Mouse (Mus musculus): Measurements from ENCODE around the gene Patl1. TPM values are rescaled to one million over a fixed set of nuclear protein-coding genes. Genes with fewer than 3 reads are reported as not detected.
"Not testable (repeated sequence)": the region's sequence is repeated elsewhere in the genome, so short reads cannot be mapped to it uniquely, and the experiment has no call there.

Gene Patl1
- 11.8 and 13.4 TPM in 2 replicates for total RNA-seq (2014; rRNA removed)
- polyA plus RNA-seq (2015; fragmentation: Nextera tagmentation; extraction: Ambion mirVana), result 10.7 and 11.9 TPM in 2 replicates

GRCm38 (mm10) chr19:11912037-11912532 lies at the start of gene Patl1:
Patl1 (plus strand) TSS chr19:11912399.
- H3K4me1 ChIP-seq (ENCODE audit: insufficient read depth, low read length), result no peaks in the 10 kb centered on the region; the same call in 1 of the 2 replicates
- ATAC-seq (ENCODE audit: low FRiP score) (peak; percentile 98), DNase-seq (ENCODE audit: low spot score) (peak; percentile 99)
- TF ChIP-seq CTCF (IDR thresholded peaks at IDR 0.05), result no peak
- H3K36me3 ChIP-seq (ENCODE audit: insufficient read depth, low read length), result no peaks in the 10 kb centered on the region
- under 1% methylated on average over 52 of the region's 53 CpGs for WGBS
- H3K27ac ChIP-seq (ENCODE audit: low read depth, low read length), result peak within 1 kb of the TSS; percentile 90
- peak within 1 kb of the TSS; percentile 80 for H3K4me2 ChIP-seq (ENCODE audit: low read depth, low read length, poor library complexity, severe bottlenecking)
- H3K4me3 ChIP-seq (ENCODE audit: low read depth, low read length), result peak within 1 kb of the TSS; percentile 77
- peak within 1 kb of the TSS; percentile 79 for H3K9ac ChIP-seq (replicated peaks; ENCODE audit: low read length, poor library complexity, severe bottlenecking)
- no peaks in the 10 kb centered on the region for H3K27me3 ChIP-seq (ENCODE audit: insufficient read depth, low read length)
- no peaks in the 10 kb centered on the region for H3K9me3 ChIP-seq (ENCODE audit: low read length)

GRCm38 (mm10) chr19:11867837-11868236 lies 44.4 kb upstream of the Patl1 start:
- ATAC-seq (ENCODE audit: low FRiP score), result no peak
- 81% methylated on average over 2 of the region's 2 CpGs for WGBS
- no peak for TF ChIP-seq CTCF (IDR thresholded peaks at IDR 0.05)

GRCm38 (mm10) chr19:11875006-11875405 lies 37.2 kb upstream of the Patl1 start, which contains the start of gene Olfr1419:
Olfr1419 (minus strand) TSS chr19:11875106.
- Histone ChIP-seq H3K4me2 (ENCODE audit: low read depth, low read length, poor library complexity, severe bottlenecking) (no peak within 1 kb of the TSS), H3K4me3 (ENCODE audit: low read depth, low read length) (no peak within 1 kb of the TSS), H3K27ac (ENCODE audit: low read depth, low read length) (no peak within 1 kb of the TSS), H3K36me3 (ENCODE audit: insufficient read depth, low read length) (no peaks in the 10 kb centered on the region), H3K4me1 (ENCODE audit: insufficient read depth, low read length) (no peaks in the 10 kb centered on the region), H3K27me3 (ENCODE audit: insufficient read depth, low read length) (no peaks in the 10 kb centered on the region), H3K9me3 (ENCODE audit: low read length) (no peaks in the 10 kb centered on the region), H3K9ac (replicated peaks; ENCODE audit: low read length, poor library complexity, severe bottlenecking) (no peak within 1 kb of the TSS)
- no peak for ATAC-seq (ENCODE audit: low FRiP score)
- 29% methylated on average over 1 of the region's 1 CpGs for WGBS
- DNase-seq (ENCODE audit: low spot score), result no peak
- TF ChIP-seq CTCF (IDR thresholded peaks at IDR 0.05), result no peak

More at GRCm38 (mm10) chr19:11867837-11868236, 44.4 kb upstream of the Patl1 start:
- Histone ChIP-seq H3K4me3 (ENCODE audit: low read depth, low read length) (no peak overlapping the region), H3K4me1 (ENCODE audit: insufficient read depth, low read length) (no peaks in the 10 kb centered on the region), H3K27ac (ENCODE audit: low read depth, low read length) (no peak overlapping the region), H3K9ac (replicated peaks; ENCODE audit: low read length, poor library complexity, severe bottlenecking) (no peak overlapping the region), H3K9me3 (ENCODE audit: low read length) (no peaks in the 10 kb centered on the region), H3K27me3 (ENCODE audit: insufficient read depth, low read length) (no peaks in the 10 kb centered on the region), H3K36me3 (ENCODE audit: insufficient read depth, low read length) (no peaks in the 10 kb centered on the region), H3K4me2 (ENCODE audit: low read depth, low read length, poor library complexity, severe bottlenecking) (no peak overlapping the region)
- DNase-seq (ENCODE audit: low spot score), result no peak

- H3K36me3 ChIP-seq (ENCODE audit: insufficient read depth, low read length); H3K4me1 ChIP-seq (ENCODE audit: insufficient read depth, low read length); H3K4me2 ChIP-seq (ENCODE audit: low read depth, low read length, poor library complexity, severe bottlenecking); H3K27ac ChIP-seq (ENCODE audit: low read depth, low read length); DNase-seq (ENCODE audit: low spot score); ATAC-seq (ENCODE audit: low FRiP score); H3K4me3 ChIP-seq (ENCODE audit: low read depth, low read length); H3K9ac ChIP-seq (replicated peaks; ENCODE audit: low read length, poor library complexity, severe bottlenecking); H3K9me3 ChIP-seq (ENCODE audit: low read length); H3K27me3 ChIP-seq (ENCODE audit: insufficient read depth, low read length): not testable (repeated sequence)
- WGBS, result 67% methylated on average over 22 of the region's 22 CpGs
Measured at GRCm38 (mm10) chr19:11878404-11878803, 33.8 kb upstream of the Patl1 start.

GRCm38 (mm10) chr19:11886265-11886664 lies 25.9 kb upstream of the Patl1 start, which contains the start of gene Olfr1420:
Olfr1420 (plus strand) TSS chr19:11886565.
- DNase-seq (ENCODE audit: low spot score), result no peak
- H3K4me3 ChIP-seq (ENCODE audit: low read depth, low read length), result no peak within 1 kb of the TSS
- 33% methylated on average over 1 of the region's 1 CpGs for WGBS
- no peak within 1 kb of the TSS for H3K27ac ChIP-seq (ENCODE audit: low read depth, low read length)
- H3K36me3 ChIP-seq (ENCODE audit: insufficient read depth, low read length), result no peaks in the 10 kb centered on the region
- H3K27me3 ChIP-seq (ENCODE audit: insufficient read depth, low read length), result no peaks in the 10 kb centered on the region
- TF ChIP-seq CTCF (IDR thresholded peaks at IDR 0.05), result no peak
- H3K4me1 ChIP-seq (ENCODE audit: insufficient read depth, low read length), result no peaks in the 10 kb centered on the region
- H3K4me2 ChIP-seq (ENCODE audit: low read depth, low read length, poor library complexity, severe bottlenecking), result no peak within 1 kb of the TSS
- H3K9ac ChIP-seq (replicated peaks; ENCODE audit: low read length, poor library complexity, severe bottlenecking), result no peak within 1 kb of the TSS
- H3K9me3 ChIP-seq (ENCODE audit: low read length), result no peaks in the 10 kb centered on the region
- no peak for ATAC-seq (ENCODE audit: low FRiP score)

- Histone ChIP-seq H3K9me3 (ENCODE audit: low read length) (no peaks in the 10 kb centered on the region), H3K27ac (ENCODE audit: low read depth, low read length) (no peak overlapping the region), H3K9ac (replicated peaks; ENCODE audit: low read length, poor library complexity, severe bottlenecking) (no peak overlapping the region), H3K36me3 (ENCODE audit: insufficient read depth, low read length) (no peaks in the 10 kb centered on the region), H3K4me2 (ENCODE audit: low read depth, low read length, poor library complexity, severe bottlenecking) (peak overlapping the region; percentile 75), H3K4me1 (ENCODE audit: insufficient read depth, low read length) (no peaks in the 10 kb centered on the region; the same call in 1 of the 2 replicates), H3K4me3 (ENCODE audit: low read depth, low read length) (peak overlapping the region; percentile 77), H3K27me3 (ENCODE audit: insufficient read depth, low read length) (no peaks in the 10 kb centered on the region)
- DNase-seq (ENCODE audit: low spot score), result no peak
- no peak for ATAC-seq (ENCODE audit: low FRiP score)
- TF ChIP-seq CTCF (IDR thresholded peaks at IDR 0.05), result no peak
- 93% methylated on average over 5 of the region's 5 CpGs for WGBS
Measured at GRCm38 (mm10) chr19:11911021-11911420, 1.2 kb upstream of the Patl1 start.
